Mouse (Mus musculus) forebrain, embryonic 15.5 days (tissue): ENCODE measurements at regions not wholly inside any gene's neighbourhood (a gene's known extent, or its start where the extent isn't known, plus 50 kb on each side); places are given as distances from the start of the nearest gene placed in this dataset.
A peak's percentile ranks its signal among the peaks of the same experiment; 100 is the strongest.

Experiments used
- ATAC-seq: fragments of 200-750 bp; cut with Nextera tagmentation; replicated peaks from 2 replicates; pipeline ENCODE4 v1.8.0; 2017; ENCODE audit warnings: mild to moderate bottlenecking, moderate TSS enrichment, moderate library complexity
- H3K27ac ChIP-seq: fragments of 300-500 bp; sonication (generic); replicated peaks from 2 replicates; pipeline ENCODE4 v1.5.1; 2015; ENCODE audit warnings: mild to moderate bottlenecking, inconsistent platforms
- H3K27me3 ChIP-seq: fragments of 300-500 bp; sonication (generic); 2 replicates; pipeline ENCODE4 v1.6.1; 2015; ENCODE audit warnings: inconsistent platforms
- H3K36me3 ChIP-seq: fragments of 300-500 bp; sonication (generic); 2 replicates; pipeline ENCODE4 v1.6.1; 2015; ENCODE audit warnings: mild to moderate bottlenecking, inconsistent platforms
- H3K4me1 ChIP-seq: fragments of 300-500 bp; sonication (generic); 2 replicates; pipeline ENCODE4 v1.6.1; 2015; ENCODE audit warnings: inconsistent platforms
- H3K4me2 ChIP-seq: fragments of 300-500 bp; sonication (generic); replicated peaks from 2 replicates; pipeline ENCODE4 v1.6.1; 2015; ENCODE audit warnings: mild to moderate bottlenecking, inconsistent platforms
- H3K4me3 ChIP-seq: fragments of 300-500 bp; sonication (generic); 2 replicates; pipeline ENCODE4 v1.5.1; 2015; ENCODE audit warnings: mild to moderate bottlenecking, inconsistent platforms
- H3K9ac ChIP-seq: fragments of 300-500 bp; sonication (generic); replicated peaks from 2 replicates; pipeline ENCODE4 v1.6.1; 2015; ENCODE audit warnings: mild to moderate bottlenecking, inconsistent platforms
- H3K9me3 ChIP-seq: fragments of 300-500 bp; sonication (generic); 2 replicates; pipeline ENCODE4 v1.6.1; 2016; ENCODE audit warnings: inconsistent platforms
- WGBS: fragments of 180-500 bp; shearing (Covaris S2); methylation state at CpG from one replicate; pipeline ENCODE4 v1.1.7; 2015; ENCODE audit warnings: mixed read lengths; 5-methylcytosine and 5-hydroxymethylcytosine counted together

DNA sequence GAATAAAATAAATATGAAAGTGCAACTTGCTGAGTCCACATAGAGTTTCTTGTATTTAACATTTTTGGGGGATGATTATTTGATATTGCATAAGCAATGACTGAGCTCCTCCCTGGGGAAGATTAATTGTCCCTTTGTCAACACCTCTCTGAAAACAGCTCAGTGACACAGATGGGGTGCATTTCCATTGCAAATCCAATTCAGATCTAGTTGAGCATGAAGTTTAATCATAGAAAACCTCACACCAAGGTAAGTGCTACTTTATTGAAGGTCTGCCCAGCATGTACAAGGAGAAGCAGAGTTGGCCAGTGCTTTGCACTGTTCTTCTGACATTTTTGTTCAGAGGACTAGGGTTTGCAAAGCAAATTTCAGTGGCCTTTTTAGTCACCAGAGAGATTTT, 827.5 kb upstream of the Cdh6 start:
- H3K9ac ChIP-seq, result no peak overlapping the region
- ATAC-seq, result peak; percentile 80
- H3K4me3 ChIP-seq, result no peak overlapping the region
- no peaks in the 10 kb centered on the region for H3K36me3 ChIP-seq
- H3K27me3 ChIP-seq, result no peaks in the 10 kb centered on the region
- no peak overlapping the region for H3K27ac ChIP-seq
- H3K9me3 ChIP-seq, result no peaks in the 10 kb centered on the region
- H3K4me2 ChIP-seq, result no peak overlapping the region
- no peaks in the 10 kb centered on the region for H3K4me1 ChIP-seq

DNA sequence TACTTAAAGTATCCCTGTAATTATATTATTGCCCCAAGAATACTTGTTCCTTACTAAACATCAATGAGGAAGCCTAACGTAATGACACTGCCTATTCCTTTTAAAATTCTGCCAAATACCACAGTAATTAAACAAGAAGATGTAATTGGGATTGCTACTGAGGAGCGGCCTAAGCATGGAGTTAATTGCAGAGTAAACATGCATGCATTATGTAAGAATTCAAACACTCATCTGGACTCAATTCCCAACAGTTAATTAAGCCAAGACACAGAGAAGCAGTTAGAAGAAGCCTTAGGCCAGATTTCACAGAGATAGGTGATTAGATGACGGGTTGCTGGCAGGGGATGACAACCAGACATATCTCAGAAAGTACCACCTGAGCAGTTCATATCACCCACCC, 816.3 kb upstream of the Cdh6 start:
- no peaks in the 10 kb centered on the region for H3K36me3 ChIP-seq
- no peaks in the 10 kb centered on the region for H3K27me3 ChIP-seq
- H3K9ac ChIP-seq, result no peak overlapping the region
- H3K27ac ChIP-seq, result peak overlapping the region; percentile 62
- peaks cover 12% of the 10 kb centered on the region for H3K4me1 ChIP-seq
- no peak overlapping the region for H3K4me3 ChIP-seq
- 25% methylated on average over 3 of the region's 3 CpGs for WGBS
- H3K4me2 ChIP-seq, result no peak overlapping the region
- peak; percentile 89 for ATAC-seq
- no peaks in the 10 kb centered on the region for H3K9me3 ChIP-seq

DNA sequence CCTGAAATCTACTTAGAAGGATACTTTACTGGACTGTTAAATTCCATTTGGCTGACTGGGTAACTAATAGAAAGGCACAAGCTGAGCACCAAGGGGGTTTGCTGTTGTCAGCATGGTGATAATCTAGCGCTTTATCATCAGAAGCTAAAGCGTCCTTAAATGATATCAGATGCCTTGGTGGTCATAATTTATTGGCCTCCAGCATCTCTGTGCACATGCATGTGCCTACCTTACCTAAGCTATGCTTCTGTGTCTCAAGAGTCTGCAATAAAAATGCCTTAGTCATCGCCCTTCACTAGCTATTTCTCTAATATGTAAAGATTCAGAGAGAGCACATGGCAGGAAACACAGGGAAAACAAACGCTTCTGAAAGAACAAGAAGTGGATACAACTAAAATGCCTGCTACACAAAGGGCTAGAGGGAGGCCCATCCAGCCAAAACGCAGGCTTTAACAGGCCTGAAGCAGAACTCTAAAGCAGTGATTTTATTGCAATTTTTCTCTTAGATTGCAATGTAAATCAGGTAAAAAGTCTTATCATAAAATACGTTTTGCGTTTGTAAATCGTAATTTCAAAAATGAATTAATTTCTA, 815.5 kb upstream of the Cdh6 start:
- peak overlapping the region; percentile 62 for H3K27ac ChIP-seq
- H3K9ac ChIP-seq, result no peak overlapping the region
- H3K27me3 ChIP-seq, result no peaks in the 10 kb centered on the region
- no peak overlapping the region for H3K4me3 ChIP-seq
- peaks cover 12% of the 10 kb centered on the region for H3K4me1 ChIP-seq
- 64% methylated on average over 8 of the region's 8 CpGs for WGBS
- H3K4me2 ChIP-seq, result no peak overlapping the region
- H3K36me3 ChIP-seq, result no peaks in the 10 kb centered on the region
- H3K9me3 ChIP-seq, result no peaks in the 10 kb centered on the region
- ATAC-seq, result peak; percentile 50

DNA sequence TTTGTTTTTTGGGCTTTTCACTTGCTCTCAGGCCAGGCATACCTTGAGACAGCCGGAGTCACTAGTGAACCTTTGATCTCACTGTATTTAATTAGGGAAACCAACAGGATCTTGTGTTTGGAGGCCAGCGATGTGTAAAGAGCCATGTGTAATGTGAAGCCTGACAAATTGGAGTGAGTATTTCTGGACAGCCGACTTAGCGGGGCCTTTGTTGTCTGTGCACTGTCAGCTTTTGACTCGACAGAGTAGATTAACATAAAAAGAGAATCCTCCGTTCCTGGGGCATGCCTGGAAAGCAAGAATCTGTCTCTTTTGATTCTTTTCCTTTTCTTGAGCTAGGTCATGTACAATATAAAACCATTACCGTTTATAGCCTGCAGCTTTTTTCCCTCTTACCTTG, 796.3 kb upstream of the Cdh6 start:
- ATAC-seq, result peak; percentile 76
- WGBS, result 5% methylated on average over 7 of the region's 7 CpGs
- Histone ChIP-seq H3K4me3 (no peak overlapping the region), H3K36me3 (no peaks in the 10 kb centered on the region), H3K4me2 (peak overlapping the region; percentile 13; the same call in 1 of the 2 replicates), H3K9ac (no peak overlapping the region), H3K9me3 (no peaks in the 10 kb centered on the region), H3K27me3 (no peaks in the 10 kb centered on the region), H3K4me1 (peaks cover 5% of the 10 kb centered on the region), H3K27ac (no peak overlapping the region)
